Mouse (Mus musculus): ENCODE measurements around the gene Zfp335.

DNA sequence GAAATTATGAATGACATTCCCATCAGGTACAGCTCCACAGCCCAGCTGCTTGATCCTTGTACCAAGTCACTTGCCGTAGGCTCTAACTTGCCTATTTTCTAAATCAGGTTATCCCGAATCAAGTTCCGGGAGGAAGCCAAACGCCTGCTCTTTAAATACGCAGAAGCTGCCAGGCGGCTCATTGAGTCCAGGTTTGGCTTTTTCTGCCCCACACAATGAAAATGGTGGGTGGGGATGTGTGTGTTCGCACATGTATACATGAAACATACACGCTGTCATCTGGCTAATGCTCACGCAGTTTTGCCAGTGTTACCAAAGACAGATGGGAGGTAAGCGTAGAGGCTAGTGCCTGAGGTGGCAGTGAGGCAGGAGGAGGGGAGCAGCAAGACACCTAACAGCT lies 24.9 kb downstream of the Zfp335 start:
- TF ChIP-seq EP300 (IDR thresholded peaks at IDR 0.05; ENCODE audit: insufficient read depth, low read depth, low read length) (no peak), CTCF (IDR thresholded peaks at IDR 0.05) (no peak)
